Mouse (Mus musculus) neutrophil, adult 83 days (primary cell): Measurements from ENCODE around the gene Coro6. TPM values are rescaled to one million over a fixed set of nuclear protein-coding genes. Genes with fewer than 3 reads are reported as not detected.

Experiments used
- total RNA-seq, 2 experiments: library from RNA; stranded (reverse); gene quantifications; one replicate each; pipeline ENCODE4 v1.2.4; 2023

The Coro6 gene
- total RNA-seq = under 1 TPM; 0.18 to 0.42 TPM

GRCm38 (mm10) chr11:77462283-77463100 is at the start of gene Coro6:
Gene Coro6, plus strand, starts transcription at chr11:77462411.

GRCm38 (mm10) chr11:77489591-77490235 is 27.5 kb downstream of the Coro6 start, which contains the start of gene Ankrd13b:
Gene Ankrd13b, minus strand, starts transcription at chr11:77489678.

DNA sequence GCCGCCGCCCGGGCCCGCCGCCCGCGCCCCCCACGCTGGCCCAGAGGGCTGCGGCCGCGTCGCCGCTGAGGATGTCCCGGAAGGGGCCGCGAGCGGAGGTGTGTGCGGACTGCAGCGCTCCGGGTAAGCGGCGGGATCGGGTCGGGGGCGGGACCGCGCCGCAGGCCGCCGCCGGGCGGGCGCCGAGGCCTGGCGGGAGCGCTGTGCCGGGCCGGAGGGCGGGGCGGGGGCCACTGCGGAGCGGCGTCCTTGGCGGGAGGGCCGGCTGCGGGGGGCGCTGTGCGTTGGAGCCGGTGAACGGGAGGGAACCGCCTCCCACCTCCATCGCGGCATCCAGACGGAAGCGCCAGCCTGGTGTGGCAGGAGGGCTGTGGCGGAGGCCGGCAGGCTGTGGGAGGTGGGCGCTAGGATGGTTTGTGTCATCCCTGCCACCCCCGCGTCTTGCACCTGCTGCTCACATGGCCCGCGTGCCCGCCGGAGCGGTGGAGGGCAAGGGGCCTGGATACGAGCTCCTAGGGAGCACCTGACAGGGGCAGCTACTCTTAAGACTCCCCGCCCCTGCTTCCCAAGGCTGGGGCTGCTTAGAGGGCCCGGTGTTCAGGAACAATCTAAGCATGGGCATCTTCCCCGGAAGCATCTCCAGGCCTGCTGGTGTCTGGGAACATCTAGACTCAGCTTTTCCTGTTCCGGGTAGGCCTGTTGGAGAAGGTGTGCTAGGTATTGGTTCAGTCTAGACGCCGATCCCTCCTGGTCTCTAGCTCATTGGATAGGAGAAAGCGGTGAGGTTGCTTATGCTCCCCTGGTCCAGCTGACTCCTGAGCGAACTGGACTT is 31.5 kb downstream of the Coro6 start, which contains the start of gene Git1:
TSS of gene Git1 (plus strand) at position 51 of the 832 bp plus-strand sequence.

DNA sequence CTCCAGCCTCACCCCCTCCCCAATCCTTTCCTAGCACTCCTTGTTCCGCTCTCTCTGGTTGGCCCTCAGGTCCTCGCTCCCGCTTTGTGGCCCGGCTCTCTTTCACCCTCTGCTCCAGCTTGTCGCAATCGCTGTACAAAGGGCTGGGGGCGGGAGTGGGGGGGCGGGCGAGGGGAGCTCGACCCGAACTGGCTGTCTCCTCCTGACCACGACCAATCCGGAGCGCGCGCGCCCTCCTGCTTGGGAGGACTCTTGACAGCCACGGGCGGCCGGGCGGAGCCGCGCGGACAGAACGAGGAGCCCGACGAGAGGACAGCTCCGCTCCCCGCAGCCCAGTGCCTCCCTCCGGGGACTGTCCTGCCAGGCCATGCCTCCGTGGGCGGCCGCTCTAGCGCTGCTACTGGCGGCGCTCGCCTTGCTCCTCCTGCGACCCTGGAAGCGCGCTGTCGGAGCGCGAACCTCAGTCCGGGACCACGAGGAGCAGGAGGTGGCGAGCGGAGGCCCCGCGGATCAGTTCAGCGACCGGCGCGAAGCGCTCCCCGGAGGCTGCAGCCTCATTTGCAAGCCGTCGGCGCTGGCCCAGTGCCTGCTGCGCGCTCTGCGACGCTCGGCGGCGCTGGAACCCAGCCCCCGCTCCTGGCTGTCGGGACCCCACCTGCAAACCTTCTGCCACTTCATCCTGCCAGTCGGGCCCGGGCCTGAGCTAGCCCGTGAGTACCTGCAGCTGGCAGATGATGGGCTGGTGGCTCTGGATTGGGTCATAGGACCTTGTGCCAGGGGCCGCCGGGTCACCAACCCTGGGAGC is 52.8 kb downstream of the Coro6 start, which contains the start of gene Abhd15:
TSS of gene Abhd15 (plus strand) at position 290 of the 805 bp plus-strand sequence.

DNA sequence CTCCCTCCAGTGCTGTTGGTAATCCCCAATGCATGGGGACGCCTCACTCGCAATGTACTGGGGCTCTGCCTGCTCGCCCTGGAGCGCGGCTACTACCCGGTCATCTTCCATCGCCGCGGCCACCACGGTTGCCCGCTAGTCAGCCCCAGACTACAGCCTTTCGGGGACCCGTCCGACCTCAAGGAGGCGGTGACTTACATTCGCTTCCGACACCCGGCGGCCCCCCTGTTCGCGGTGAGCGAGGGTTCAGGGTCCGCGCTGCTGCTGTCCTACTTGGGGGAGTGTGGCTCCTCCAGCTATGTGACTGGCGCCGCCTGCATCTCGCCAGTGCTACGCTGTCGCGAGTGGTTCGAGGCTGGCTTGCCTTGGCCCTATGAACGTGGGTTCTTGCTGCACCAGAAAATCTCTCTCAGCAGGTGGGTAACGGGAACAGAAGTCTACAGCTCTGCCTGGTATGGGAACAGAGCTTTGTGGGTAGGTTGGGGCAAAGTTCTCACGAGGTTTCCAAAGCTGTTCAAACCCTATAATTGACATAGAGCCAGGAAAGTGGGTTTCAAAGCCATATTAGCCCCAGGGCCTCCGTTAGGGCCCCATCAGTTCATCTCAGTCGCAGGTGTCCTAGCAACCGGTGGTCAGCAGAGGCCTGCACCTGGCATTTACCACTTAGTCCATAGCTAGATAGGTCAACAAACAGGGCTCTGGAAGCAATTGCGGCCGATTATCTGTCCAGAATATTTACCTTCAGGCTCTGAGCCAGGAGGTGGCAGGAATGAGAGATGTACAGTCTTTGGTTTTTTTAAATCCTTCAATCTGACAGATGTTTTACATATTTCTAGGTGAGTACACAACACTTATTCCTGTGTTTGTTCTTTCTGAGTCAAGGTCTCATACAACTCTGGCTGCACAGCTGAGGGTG is 53.7 kb downstream of the Coro6 start, which contains the start of gene Trp53i13:
TSS of gene Trp53i13 (minus strand) at position 344 of the 916 bp plus-strand sequence.

GRCm38 (mm10) chr11:77519043-77519442 is 56.8 kb downstream of the Coro6 start, which contains the start of gene Gm10392:
Gene Gm10392, minus strand, starts transcription at chr11:77519198.

Other genes starting within 250 kb of the Coro6 start
- 100 to 1,000 TPM; 146 to 172 TPM for gene Ssh2, start 246.1 kb upstream of the Coro6 start, total RNA-seq
- gene Ankrd13b, start 27.3 kb downstream of the Coro6 start, total RNA-seq = 1 to 10 TPM; 1.8 to 2.6 TPM
- gene Git1, start 31.2 kb downstream of the Coro6 start, total RNA-seq = 10 to 100 TPM; 26.7 to 29.3 TPM
- 10 to 100 TPM; 13.0 to 14.1 TPM for gene Abhd15, start 52.7 kb downstream of the Coro6 start, total RNA-seq
- gene Trp53i13, start 53.6 kb downstream of the Coro6 start, total RNA-seq = 10 to 100 TPM in 1 of 2 experiments, 1 to 10 TPM in 1; 9.7 to 12.4 TPM
- gene Gm10392, start 56.8 kb downstream of the Coro6 start, total RNA-seq = under 1 TPM; 0.39 to 0.99 TPM
- gene Taok1, start 145.4 kb downstream of the Coro6 start, total RNA-seq = 10 to 100 TPM; 35.5 to 40.3 TPM
- 10 to 100 TPM; 78.0 to 96.1 TPM for gene Nufip2, start 223.7 kb downstream of the Coro6 start, total RNA-seq